Mouse (Mus musculus) liver, postnatal 0 days (tissue): ENCODE data around the gene Gcnt3.

Experiments used
- CTCF ChIP-seq: sonication (generic); IDR thresholded peaks from 2 replicates; pipeline ENCODE4 v1.5.1; 2016; ENCODE audit warnings: antibody characterized with exemption, low read depth
- EP300 ChIP-seq: IDR thresholded peaks from 2 replicates; pipeline ENCODE4 v1.6.1; 2016; ENCODE audit warnings: antibody characterized with exemption, low read depth, mild to moderate bottlenecking

GRCm38 (mm10) chr9:70032167-70032566 is 5.7 kb downstream of the Gcnt3 start:
- no peak for TF ChIP-seq CTCF
- no peak for TF ChIP-seq EP300
